Mouse (Mus musculus) macrophage (primary cell): Measurements from ENCODE around the gene Spty2d1. TPM values are rescaled to one million over a fixed set of nuclear protein-coding genes. Genes with fewer than 3 reads are reported as not detected.
"Not testable (repeated sequence)": the region's sequence is repeated elsewhere in the genome, so short reads cannot be mapped to it uniquely, and the experiment has no call there.

ENCODE experiments used
- H3K27ac ChIP-seq: fragments of 350-480 bp; formaldehyde crosslinking; 2 replicates; pipeline ENCODE4 v1.9.0; 2021
- H3K36me3 ChIP-seq: fragments of 350-480 bp; formaldehyde crosslinking; 2 replicates; pipeline ENCODE4 v1.9.0; 2021; ENCODE audit errors: inconsistent target
- H3K4me3 ChIP-seq: fragments of 350-480 bp; formaldehyde crosslinking; 2 replicates; pipeline ENCODE4 v1.9.0; 2021; ENCODE audit errors: inconsistent target
- H3K79me2 ChIP-seq: fragments of 350-480 bp; formaldehyde crosslinking; 2 replicates; pipeline ENCODE4 v1.9.0; 2021; ENCODE audit errors: inconsistent target
- WGBS: methylation state at CpG from one replicate; pipeline ENCODE4 v1.1.7; 2026; ENCODE audit warnings: inconsistent platforms; ENCODE audit not compliant: missing documents; 5-methylcytosine and 5-hydroxymethylcytosine counted together
- polyA plus RNA-seq: library from polyadenylated mRNA; stranded (reverse); fragments of 250-400 nt; gene quantifications from 3 replicates; pipeline ENCODE4 v1.2.4, GENCODE M21; 2018; ENCODE audit warnings: inconsistent platforms

The Spty2d1 gene
- polyA plus RNA-seq, 1 experiment from 2014 or later = 25.5 TPM

GRCm38 (mm10) chr7:47034785-47035384 is 26.7 kb upstream of the Spty2d1 start:
- no peaks in the 10 kb centered on the region for H3K36me3 ChIP-seq
- H3K79me2 ChIP-seq = no peaks in the 10 kb centered on the region
- H3K27ac ChIP-seq = peak overlapping the region; percentile 34
- H3K4me3 ChIP-seq = no peak overlapping the region
- WGBS = 50% methylated on average over 4 of the region's 4 CpGs

- Histone ChIP-seq H3K36me3 (no peaks in the 10 kb centered on the region), H3K4me3 (no peak overlapping the region), H3K27ac (no peak overlapping the region), H3K79me2 (no peaks in the 10 kb centered on the region)
- WGBS = 31% methylated on average over 4 of the region's 4 CpGs
Observed at GRCm38 (mm10) chr7:47031371-47031770, 23.2 kb upstream of the Spty2d1 start.

GRCm38 (mm10) chr7:47030517-47031193 is 22.4 kb upstream of the Spty2d1 start:
- no peaks in the 10 kb centered on the region for H3K79me2 ChIP-seq
- WGBS = 58% methylated on average over 9 of the region's 9 CpGs
- no peak overlapping the region for H3K4me3 ChIP-seq
- H3K27ac ChIP-seq = no peak overlapping the region
- H3K36me3 ChIP-seq = no peaks in the 10 kb centered on the region

GRCm38 (mm10) chr7:47027520-47027919 is 19.3 kb upstream of the Spty2d1 start:
- no peak overlapping the region for H3K4me3 ChIP-seq
- H3K27ac ChIP-seq = no peak overlapping the region
- no peaks in the 10 kb centered on the region for H3K79me2 ChIP-seq
- 89% methylated on average over 1 of the region's 1 CpGs for WGBS
- H3K36me3 ChIP-seq = no peaks in the 10 kb centered on the region

GRCm38 (mm10) chr7:47026899-47027298 is 18.7 kb upstream of the Spty2d1 start:
- not testable (repeated sequence) for H3K36me3 ChIP-seq, H3K4me3 ChIP-seq, H3K27ac ChIP-seq, H3K79me2 ChIP-seq
- 88% methylated on average over 3 of the region's 3 CpGs for WGBS

- H3K79me2 ChIP-seq = no peaks in the 10 kb centered on the region
- no peak overlapping the region for H3K4me3 ChIP-seq
- H3K36me3 ChIP-seq = no peaks in the 10 kb centered on the region
- no peak overlapping the region for H3K27ac ChIP-seq
- WGBS = 93% methylated on average over 9 of the region's 9 CpGs
Observed at GRCm38 (mm10) chr7:47025429-47025828, 17.2 kb upstream of the Spty2d1 start.

GRCm38 (mm10) chr7:47024454-47024853 is 16.2 kb upstream of the Spty2d1 start:
- H3K36me3 ChIP-seq = no peaks in the 10 kb centered on the region
- WGBS = 95% methylated on average over 7 of the region's 7 CpGs
- no peak overlapping the region for H3K27ac ChIP-seq
- no peak overlapping the region for H3K4me3 ChIP-seq
- no peaks in the 10 kb centered on the region for H3K79me2 ChIP-seq

GRCm38 (mm10) chr7:47023530-47023929 is 15.3 kb upstream of the Spty2d1 start:
- no peaks in the 10 kb centered on the region for H3K36me3 ChIP-seq
- no peak overlapping the region for H3K4me3 ChIP-seq
- H3K27ac ChIP-seq = no peak overlapping the region
- H3K79me2 ChIP-seq = no peaks in the 10 kb centered on the region
- WGBS = 5% methylated on average over 6 of the region's 6 CpGs

- H3K27ac ChIP-seq = peak overlapping the region; percentile 72
- H3K79me2 ChIP-seq = no peaks in the 10 kb centered on the region
- H3K36me3 ChIP-seq = no peaks in the 10 kb centered on the region
- 2% methylated on average over 8 of the region's 8 CpGs for WGBS
- no peak overlapping the region for H3K4me3 ChIP-seq
Observed at GRCm38 (mm10) chr7:47022482-47022881, 14.3 kb upstream of the Spty2d1 start.

GRCm38 (mm10) chr7:47020956-47021355 is 12.7 kb upstream of the Spty2d1 start:
- no peaks in the 10 kb centered on the region for H3K79me2 ChIP-seq
- no peak overlapping the region for H3K27ac ChIP-seq
- no peak overlapping the region for H3K4me3 ChIP-seq
- WGBS = 87% methylated on average over 8 of the region's 8 CpGs
- no peaks in the 10 kb centered on the region for H3K36me3 ChIP-seq

- Histone ChIP-seq H3K27ac (no peak overlapping the region), H3K4me3 (no peak overlapping the region), H3K36me3 (no peaks in the 10 kb centered on the region), H3K79me2 (no peaks in the 10 kb centered on the region)
- WGBS = 88% methylated on average over 5 of the region's 5 CpGs
Observed at GRCm38 (mm10) chr7:47019641-47020040, 11.4 kb upstream of the Spty2d1 start.

- WGBS = 84% methylated on average over 7 of the region's 7 CpGs
- Histone ChIP-seq H3K27ac (no peak overlapping the region), H3K79me2 (no peaks in the 10 kb centered on the region), H3K36me3 (no peaks in the 10 kb centered on the region), H3K4me3 (no peak overlapping the region)
Observed at GRCm38 (mm10) chr7:47017146-47017545, 8.9 kb upstream of the Spty2d1 start.

GRCm38 (mm10) chr7:47016602-47017001 is 8.4 kb upstream of the Spty2d1 start:
- H3K79me2 ChIP-seq = no peaks in the 10 kb centered on the region
- H3K27ac ChIP-seq = no peak overlapping the region
- no peaks in the 10 kb centered on the region for H3K36me3 ChIP-seq
- no peak overlapping the region for H3K4me3 ChIP-seq
- WGBS = 85% methylated on average over 2 of the region's 3 CpGs

GRCm38 (mm10) chr7:47015390-47016065 is 7.3 kb upstream of the Spty2d1 start:
- 6% methylated on average over 4 of the region's 6 CpGs for WGBS
- Histone ChIP-seq H3K79me2 (no peaks in the 10 kb centered on the region), H3K36me3 (no peaks in the 10 kb centered on the region), H3K27ac (peak overlapping the region; percentile 71), H3K4me3 (no peak overlapping the region)
